Mouse (Mus musculus) erythroblast, embryonic 14.5 days (primary cell): ENCODE results near the gene Hnrnpul2.

Experiments used
- GATA1 ChIP-seq: IDR thresholded peaks from 2 replicates; pipeline ENCODE4 v1.6.1; 2012; ENCODE audit warnings: low read length, inconsistent platforms, mixed read lengths
- TAL1 ChIP-seq: IDR thresholded peaks from 3 replicates; pipeline ENCODE4 v1.6.1; 2012; ENCODE audit warnings: low read length, inconsistent platforms, mixed read lengths

DNA sequence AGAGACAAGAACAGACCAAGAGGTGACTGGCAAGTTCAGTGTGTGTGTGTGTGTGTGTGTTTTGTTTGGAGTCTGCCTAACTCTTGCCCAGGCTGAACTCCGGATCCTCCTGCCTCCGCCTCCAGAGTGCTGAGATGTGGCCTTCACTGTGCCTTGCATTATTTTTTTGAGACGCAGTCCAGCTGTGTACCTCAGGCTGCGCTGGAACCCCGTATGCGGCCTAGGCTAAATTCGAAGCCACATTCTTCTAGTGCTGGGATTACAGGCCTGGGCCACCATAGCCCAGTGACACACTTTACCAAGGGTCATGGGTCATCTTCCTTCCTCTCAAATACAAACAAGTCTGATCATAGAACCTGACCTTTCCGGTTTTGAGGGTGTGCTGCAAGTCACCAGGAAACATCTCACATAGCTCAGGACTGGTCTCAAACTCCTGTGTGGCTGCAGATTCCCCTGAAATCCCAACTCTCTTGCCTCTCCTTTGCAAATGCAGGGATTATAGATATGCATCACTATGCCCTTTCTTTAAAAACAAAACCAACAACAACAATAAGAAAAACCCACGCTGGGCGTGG is 52.5 kb downstream of the Hnrnpul2 start:
- TF ChIP-seq GATA1 (no peak), TAL1 (no peak)
